Mouse (Mus musculus) heart, adult 9 months (tissue): ENCODE measurements around the gene Abca3.

Source experiments
- DNase-seq, 2 experiments: peaks; one replicate each; pipeline ENCODE4 v3.0.0; 2022; ENCODE audit warnings: low spot score in 2 of 2

Abca3 gene

DNA sequence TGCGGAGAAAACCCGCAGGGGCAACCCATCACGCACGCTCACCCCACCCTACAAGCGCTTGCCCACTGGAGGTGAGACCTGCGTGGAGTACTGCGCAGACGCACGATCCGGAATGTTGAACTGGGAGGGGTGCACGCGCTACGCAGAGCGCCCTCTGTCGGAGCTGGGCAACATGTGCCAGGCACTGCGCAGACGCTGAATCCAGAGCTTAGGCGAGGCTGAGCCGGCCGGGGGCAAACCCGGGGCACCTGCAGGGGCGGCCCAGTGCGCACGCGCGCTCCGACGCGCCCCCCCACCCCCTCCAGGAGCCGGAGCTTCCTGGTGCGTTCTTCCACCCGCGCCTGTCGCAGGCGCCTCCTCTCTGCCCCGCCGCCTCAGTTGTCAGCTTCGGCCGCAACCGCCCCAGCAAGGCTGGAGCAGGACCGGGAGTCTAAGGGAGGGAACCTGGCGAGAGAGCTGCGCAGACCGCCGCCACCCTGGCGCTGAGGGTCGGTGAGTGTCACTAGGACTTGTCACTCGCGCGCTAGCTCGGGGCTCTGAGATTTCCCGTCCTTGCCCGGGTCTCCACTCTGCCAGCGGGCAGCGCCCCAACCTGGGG lies at the start of gene Abca3:
Abca3 (plus strand) TSS at position 191 of the 598 bp plus-strand sequence.
- DNase-seq: peak; percentile 94 to 96

DNA sequence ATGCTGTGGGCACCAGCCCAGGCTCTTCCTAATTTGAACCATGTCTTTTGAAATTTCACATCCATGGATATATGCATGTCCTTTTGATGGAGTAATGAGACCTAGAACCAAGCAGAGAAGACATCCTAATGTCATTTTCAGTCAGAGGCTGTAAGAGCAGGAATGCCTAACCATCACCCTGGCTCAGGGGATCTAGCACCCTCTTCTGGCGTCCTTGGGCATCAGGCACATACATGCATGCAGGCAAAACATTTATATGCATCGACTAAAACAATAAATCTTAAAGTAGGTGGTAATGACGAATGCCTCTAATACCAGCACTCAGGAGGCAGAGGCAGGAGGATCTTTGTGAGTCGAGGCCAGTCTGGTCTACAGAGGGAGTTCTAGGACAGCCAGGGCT lies 44.2 kb upstream of the Abca3 start:
- DNase-seq: no peak

DNA sequence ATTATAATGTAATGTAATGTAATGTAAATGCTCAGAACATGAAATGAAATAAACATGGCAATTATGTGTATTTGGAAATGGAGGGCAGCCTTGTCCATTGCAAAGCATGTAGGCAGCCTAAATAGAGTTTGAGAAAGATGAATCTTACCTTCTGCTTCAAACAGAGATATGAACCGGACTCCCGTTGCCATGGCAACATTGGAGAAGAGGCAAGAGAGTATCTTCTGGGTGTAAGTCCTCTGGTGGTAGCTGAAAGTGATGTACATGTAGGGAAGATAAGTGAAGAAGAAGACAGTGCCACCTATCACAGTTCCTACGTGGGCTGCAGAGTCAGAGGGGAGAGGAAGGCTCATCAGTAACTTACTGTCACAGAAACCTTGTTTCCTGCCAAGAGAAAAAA lies 30.9 kb upstream of the Abca3 start:
- no peak for DNase-seq

DNA sequence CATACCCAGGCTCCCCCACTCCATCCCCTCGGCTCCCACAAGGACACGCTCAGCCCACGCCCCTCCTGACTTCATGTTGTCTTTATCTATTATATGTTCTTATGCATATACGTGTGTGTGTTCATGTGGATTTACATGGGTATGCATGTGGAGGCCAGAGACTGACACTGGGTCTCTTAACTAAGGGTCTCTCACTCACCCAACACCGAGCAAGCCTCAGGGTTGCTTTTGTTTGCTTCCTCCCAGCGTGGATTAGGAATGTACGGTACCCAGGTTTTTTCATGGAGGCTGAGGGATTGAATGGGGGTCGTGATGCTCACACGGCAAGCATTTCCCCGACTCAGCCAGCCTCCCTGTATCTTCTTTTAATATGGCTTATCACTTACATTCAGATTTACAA lies 26.7 kb upstream of the Abca3 start:
- no peak for DNase-seq

DNA sequence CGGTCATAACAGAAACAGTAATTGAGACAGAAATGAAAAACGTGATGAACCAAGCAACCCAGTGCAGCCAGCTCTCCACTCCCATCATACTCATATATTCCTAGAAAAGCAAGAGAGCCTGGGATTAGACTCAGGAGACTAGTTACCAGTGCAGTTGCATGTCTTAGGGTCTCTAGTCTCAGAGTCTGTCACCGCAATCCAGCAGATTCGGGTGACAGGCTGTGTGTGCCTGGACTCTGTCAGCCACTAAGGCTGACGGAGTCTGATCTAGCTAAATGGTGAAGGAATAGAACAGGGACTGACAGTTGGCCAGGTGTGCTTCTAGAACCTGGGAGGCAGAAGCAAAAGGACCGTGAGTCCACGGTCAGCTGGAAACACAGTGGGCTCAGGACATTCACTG lies 24.1 kb upstream of the Abca3 start:
- no peak for DNase-seq

DNA sequence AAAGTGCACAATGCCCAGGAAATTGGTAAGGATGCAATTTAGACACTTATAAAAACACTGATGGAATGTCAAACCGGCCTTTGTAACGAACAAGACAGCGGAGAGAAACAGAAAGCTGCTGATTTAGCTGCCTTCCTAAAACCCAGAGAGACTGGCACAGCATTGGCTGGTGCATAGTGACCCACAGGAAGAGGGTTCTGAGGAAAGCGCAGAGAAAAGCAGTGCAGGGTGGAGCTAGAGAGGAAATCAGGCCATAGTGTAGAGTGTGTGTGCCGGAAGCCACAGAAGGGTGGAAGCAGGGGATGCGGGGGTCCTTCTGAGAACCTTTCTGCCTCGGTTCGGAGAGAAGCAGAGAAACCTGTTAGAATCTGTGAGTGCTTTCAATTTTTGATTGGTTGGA lies 7.1 kb upstream of the Abca3 start:
- DNase-seq: peak; percentile 3 to 11

DNA sequence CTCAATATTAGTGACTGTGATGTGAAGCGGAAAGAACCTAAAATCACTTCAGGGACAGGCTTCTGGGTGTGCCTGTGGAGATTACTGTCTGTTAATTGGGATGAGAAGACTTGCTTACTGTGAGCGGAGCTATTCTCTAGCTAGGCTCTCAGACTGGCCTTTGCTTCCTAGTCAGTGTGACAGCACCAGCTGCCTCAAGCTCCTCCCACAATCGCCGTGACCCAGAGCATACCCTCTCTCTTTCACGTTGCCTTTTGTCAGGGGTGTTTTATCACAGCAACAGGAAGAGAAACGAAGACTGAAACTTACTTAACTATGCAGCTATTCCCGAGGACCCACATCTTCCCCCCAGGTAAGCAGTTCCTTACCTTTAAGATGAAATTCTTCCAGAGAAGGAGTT lies 4.9 kb upstream of the Abca3 start:
- DNase-seq: no peak

DNA sequence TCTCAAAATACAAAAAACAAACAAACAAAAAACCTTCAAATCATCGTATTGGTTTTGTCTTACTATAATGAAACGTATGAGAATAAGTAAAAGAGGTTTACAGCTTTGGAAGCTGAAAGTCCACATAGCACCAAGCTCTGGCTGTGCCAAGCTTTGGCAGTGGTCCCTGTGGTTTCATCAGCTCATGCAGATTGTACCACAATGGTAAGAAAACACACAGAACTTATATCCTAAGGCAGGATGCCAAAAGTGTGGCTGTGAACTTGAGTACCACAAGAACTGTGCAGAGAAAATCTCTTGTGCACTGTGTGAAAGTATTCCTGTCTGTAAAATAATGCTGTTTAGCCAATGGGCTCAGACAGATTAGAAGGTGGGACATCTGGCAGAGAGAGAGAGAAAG lies 2.6 kb upstream of the Abca3 start:
- no peak for DNase-seq

DNA sequence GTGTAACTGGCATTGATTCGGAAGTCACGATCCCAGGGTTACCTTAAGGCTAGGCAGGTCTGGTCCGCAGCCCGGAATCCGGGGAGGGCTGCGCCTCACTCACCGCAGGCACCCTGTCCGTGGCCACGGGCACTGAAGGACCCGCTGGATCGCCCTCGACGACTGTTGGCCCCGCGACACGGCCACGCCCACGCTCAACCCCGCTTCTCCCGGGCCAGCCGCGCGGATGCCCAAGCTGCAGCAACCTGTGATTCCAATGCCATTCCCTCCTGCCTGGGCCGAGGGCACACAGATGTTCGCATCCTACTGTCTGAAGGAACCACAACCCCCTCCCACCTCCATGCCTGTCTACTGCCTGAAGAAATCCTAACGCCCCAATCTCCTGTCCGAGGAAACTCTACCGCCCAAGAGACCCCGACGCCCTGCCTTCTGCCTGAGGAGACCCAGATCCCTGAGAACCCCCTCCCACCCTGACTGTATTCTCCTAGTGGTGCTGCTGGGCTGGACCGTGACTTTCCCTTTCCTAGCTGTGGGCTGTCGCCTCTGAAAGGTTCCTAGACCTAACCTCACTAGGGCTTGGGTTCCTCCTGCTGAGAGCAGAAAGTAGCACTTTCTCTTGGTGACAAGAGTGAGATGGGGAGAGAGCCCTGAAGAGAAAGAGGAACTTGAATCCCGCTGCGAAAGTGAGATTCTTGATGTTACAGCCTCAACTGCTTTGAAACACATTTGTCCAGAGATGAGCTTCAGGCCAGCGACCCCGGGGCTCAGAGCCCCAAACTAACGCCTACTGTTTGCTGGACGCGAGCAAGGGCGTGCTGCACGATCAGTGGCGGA lies 607 bp upstream of the Abca3 start, which contains the start of gene Abca17:
Abca17 (minus strand) TSS at position 143 of the 834 bp plus-strand sequence.
- peak; percentile 5 to 8 for DNase-seq

DNA sequence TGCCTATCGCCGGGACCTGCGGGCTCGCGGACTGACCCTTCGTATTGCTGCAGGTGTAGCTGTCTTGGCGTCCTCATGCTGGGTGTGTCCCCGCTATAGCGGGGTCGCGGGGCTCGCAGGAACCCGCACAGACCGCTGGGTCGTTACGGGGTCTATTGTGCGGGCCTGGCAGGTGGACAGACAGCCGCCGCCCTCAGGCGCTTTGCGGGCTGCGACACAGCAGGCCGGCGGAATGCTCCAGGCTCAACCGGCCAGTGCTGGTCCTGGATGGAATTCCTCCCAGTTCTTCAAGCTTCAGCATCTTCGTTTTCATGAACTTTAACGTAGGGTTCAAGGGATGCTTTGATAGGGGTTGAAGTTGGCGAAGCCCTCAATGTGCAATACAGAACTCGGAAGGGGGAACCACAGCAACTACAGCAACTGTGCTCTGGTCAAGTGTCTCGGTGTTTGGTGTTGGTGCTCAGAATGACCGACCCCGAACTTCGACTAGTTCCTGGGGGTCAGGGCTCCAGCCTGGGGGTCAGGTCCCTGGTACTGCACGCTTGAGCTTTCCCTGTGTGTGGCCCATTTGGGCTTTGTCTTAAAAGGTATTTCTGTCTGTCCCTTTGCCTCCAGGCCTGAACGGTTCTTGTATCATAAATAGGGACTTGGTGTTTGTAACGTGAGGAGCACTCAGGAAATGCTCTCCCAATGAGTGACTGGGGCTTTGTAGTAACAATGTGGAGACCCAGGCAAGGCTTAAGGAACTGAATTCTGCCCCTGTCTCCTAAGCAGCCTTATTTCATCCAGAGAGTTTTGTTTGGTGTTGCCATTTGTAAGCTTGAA lies 832 bp downstream of the Abca3 start:
- DNase-seq: no peak

DNA sequence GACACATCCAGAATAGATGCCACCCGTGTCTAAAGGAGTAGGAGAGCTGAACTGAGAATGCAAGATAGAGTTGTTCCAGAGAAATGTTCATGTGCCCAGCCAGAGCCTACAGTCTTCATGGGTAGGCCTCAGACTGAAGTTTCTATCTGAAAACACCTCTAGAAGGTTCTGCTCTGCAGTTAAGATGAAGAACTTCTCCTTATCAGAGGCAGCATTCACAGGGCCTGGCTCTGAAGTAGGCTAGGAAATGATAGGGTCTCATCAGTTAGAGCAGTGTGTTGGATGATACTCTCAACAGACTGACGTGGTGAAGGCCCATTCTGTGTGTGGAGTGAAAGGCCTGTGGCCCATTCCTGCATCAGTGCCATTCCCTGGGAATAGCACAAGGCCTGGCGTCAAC lies 2.2 kb downstream of the Abca3 start:
- DNase-seq: no peak

DNA sequence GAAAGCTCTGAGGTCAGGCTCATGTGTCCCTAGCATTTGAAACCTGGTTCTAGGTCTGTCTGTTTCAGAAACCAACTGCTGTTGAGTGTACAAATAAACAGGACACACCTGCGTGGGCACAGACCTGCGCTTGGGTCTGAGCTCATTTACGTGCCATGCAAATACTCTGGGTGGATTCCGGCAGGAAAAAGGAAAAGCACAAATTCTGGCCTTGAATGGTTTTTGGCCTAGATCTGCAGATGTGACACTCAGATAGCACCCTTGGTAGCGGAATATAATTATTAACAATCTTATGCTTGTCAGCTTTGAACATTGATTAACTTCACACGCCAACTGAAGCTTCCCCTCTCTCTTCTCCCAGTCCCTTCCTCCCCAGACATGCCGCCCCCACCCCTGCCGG lies 3.5 kb downstream of the Abca3 start:
- DNase-seq: no peak

DNA sequence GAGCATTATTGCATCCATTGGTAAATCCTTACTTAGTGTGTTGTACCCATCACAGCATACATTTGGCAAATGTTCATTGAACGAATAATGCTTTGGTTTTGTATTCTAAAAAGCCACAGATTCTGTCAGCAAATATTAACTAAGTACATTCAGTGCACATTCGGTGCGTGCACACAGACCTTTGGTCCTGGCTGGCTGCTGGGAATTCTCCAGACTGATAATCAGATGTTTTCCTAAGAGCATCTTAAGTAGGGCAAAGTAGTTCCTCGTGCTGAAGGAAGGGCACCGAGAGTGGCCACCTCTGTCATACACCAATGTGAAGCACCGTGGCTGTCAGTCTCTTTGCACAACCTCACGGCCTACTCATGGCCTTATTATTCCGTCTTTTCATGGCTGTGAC lies 7.3 kb downstream of the Abca3 start:
- no peak for DNase-seq

DNA sequence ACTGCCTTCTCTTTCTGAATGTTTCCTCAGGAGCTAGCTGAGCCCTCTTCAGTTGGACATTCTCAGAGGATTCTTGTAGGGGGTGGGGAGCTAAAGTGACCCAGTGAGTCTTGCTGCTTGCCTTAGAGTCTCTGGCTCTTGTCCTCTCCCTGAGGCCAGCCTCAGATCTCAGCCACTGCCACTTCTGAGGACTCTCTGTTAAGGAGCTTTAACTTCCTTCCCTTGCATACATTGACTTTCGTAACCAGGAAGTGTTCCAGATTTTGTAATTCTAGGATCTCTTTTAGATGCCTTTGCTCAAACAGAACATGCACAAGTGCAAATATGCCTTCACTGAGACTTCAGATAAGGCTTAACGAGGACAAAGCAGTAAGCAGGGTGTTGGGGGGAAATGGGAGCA lies 8.2 kb downstream of the Abca3 start:
- DNase-seq: no peak

DNA sequence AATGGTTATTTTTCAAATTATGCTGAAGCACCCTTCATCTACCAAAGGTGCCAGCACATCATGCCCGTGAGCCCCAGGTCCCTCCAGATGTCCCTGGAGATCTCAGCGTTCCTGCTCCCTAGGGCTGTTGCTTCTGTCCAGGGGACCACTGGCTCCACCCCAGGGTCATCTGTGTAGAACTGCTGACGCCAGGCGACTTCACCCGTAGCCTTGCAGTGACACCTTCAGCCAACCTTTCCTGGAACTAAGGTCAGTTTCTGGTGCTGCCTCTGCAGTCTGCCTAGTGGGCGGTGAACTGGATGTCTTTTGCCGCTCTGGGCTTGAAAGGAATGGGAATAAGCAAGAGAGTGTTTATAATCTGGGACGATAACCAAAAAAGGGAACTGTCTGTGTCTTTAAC lies 9.1 kb downstream of the Abca3 start:
- no peak for DNase-seq

DNA sequence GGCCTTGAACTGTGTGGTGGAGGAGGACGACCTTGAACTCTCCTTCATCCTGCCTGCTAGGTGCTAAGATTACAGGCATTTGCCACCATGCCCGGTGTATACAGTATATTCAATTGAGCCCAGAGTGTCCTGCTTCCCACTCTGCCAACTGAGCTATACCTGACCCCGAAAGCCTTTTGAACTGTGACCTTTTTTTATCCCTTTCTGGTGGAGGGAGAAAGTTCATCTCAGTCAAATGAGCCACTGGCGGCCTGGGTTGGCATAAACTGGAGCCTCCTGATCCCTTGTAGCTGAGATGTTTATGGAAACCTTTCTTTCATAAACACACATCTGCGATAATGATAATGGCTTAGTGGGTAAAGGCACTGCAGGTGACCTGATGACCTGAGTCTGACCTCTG lies 9.5 kb downstream of the Abca3 start:
- DNase-seq: no peak

DNA sequence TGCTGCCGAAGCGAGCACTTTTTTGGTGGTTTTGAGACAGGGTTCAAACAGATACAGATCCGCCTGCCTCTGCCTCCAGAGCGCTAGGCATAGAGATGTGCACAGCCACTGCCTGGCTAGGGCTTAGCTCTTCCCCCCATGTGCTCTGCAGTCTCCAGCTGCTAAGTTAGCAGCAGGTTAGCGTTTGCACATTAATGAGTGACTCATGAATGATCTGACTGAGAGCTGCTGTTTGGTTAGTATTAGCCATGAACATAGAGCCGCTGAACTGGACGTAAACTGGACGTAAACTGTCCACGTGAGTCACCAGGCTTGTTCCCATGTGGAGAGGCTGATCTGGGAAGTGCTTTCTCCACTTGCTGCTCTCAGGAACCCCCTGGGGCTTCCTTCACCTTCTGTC lies 10.8 kb downstream of the Abca3 start:
- DNase-seq: no peak

DNA sequence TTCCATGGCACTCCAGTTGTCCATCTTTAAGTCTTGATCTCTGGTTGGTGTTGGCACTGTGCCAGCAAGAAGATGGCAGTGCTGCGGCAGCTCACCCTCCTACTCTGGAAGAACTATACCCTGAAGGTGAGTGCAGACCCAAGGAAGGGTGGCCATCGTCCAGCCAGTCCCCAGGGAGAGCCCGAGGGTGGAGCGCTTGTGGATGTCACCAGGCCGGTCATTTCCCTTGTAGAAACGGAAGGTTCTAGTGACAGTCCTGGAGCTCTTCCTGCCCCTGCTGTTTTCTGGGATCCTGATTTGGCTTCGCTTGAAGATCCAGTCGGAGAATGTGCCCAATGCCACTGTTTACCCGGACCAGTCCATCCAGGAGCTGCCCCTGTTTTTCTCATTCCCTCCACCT lies 12.7 kb downstream of the Abca3 start:
- no peak for DNase-seq

DNA sequence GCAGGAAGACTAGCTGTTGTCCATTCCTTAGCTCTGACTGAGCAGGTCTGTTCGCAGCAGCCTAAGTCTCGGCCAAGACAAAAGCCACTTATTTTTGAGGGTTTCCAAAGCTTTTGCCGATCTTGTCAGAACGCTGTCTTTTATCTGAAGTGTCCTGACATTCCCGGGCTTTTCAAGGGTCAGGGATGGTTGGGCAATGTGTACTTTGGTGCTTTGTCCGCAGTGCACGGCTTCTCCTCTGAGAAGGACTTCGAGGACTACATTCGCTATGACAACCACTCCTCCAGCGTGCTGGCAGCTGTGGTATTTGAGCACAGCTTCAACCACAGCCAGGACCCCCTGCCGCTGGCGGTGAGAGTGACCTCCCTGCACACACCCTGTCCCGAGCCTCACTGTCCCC lies 14.1 kb downstream of the Abca3 start:
- DNase-seq: no peak

DNA sequence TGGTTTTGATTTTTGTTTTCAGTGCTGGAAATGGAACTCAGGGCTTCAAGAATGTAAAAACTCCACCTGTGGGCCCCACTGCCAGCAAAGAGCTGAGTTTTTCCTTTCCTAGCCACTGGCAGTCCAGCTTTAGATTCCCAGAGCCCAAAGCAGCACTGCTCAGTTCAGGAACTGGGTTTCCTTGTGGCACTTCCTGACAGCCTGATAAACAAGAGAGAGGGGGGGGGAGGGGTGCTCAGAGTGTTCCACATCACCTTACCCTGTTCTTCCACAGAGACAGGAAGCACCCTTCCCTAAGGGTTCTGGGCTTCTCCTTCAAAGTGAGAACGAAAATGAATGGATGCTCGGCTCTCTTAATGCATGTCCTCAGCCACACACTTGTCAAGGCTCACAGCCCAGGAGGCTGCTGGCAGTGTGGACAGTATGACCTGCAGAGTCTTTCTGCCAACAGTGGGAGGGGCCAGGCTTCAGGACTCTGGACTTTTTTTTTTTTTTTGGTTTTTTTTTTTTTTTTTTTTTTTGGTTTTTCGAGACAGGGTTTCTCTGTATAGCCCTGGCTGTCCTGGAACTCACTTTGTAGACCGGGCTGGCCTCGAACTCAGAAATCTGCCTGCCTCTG lies 23.5 kb downstream of the Abca3 start:
- DNase-seq: no peak

DNA sequence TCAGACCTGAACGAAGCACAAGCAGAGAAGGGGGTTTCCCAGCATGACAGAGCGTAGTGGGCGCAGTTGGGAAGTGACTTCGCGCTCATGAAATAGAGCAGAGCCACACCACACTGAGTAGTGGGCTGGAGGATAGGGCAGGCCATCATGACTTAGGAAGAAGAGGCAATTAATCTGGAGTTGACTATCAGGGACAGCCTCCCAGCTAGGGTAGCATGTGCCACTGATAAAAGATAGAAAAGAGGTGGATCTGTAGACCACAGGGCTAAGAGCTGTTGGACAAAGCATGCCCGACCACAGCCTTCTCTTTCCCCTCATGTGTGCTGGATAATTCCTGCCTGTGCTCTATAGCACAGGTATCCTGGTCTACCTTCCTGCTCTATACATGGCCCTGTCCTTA lies 24.1 kb downstream of the Abca3 start:
- DNase-seq: no peak

DNA sequence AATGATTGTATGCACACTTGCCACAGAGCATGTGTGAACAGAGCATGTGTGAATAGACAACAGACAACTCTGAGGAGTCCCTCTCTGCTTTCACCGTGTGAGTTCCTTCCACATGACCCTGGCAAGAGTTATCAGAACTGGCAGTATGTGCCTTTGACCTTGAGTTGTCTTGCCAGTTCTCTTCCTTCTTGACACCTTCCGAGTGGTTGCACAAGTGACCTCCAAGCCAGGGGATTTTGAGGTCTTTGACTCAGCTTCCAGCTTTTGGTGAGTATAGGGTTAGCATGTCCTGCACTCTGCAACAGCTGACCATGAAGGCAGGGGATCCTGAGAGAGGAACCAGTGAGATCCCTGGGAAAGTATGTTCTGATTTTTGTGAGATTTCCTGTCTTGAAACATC lies 26.7 kb downstream of the Abca3 start:
- no peak for DNase-seq
